Mouse (Mus musculus): ENCODE data around the gene Ppp4r1. TPM values are rescaled to one million over a fixed set of nuclear protein-coding genes. Genes with fewer than 3 reads are reported as not detected.

Gene Ppp4r1
- polyA plus RNA-seq, 1 experiment from 2014 or later, result 29.9 TPM

DNA sequence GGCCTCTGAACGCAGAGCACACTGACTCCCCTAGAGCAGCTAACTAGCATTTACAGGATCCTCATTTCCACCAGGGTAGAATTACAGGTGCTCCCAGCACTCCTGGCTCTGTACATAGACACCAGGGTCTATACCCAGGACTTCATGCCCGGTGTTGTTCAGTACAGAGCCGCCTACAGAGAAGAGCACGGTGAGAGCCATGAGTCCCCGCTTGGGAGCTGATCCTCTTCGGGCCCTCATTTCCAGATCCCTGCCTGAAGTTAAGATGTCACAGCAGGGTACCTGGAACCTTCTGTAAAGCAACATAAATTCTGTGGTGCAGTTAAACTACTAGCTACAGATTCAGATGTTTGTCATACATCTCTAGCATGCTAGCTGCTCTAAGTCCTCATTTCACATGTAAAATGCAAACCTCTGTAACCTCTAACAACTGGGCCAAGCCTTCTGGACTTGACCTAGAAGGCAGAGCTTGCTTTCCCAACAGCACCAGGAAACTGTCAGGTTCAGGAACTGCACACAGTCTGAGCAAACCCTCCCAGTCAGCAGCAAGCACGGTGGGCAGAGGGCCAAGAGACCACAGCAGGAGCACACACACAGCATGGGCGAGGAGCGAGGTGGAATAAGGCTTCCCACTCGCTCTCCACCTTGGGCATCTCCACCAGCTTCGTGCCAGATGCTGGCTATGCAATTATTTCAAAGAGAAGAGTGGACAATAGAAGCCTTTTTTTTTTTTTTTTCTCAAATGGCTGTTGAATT is 65.5 kb downstream of the Ppp4r1 start:
- WGBS, result 80% methylated on average over 11 of the region's 11 CpGs
- no peak overlapping the region for H3K9ac ChIP-seq
- no peaks in the 10 kb centered on the region for H3K9me3 ChIP-seq
- no peak overlapping the region for H3K27ac ChIP-seq
- H3K27me3 ChIP-seq (replicated peaks), result no peaks in the 10 kb centered on the region
- no peak overlapping the region for H3K4me2 ChIP-seq
- no peak overlapping the region for H3K4me3 ChIP-seq (replicated peaks)
- H3K4me1 ChIP-seq, result no peaks in the 10 kb centered on the region
- H3K36me3 ChIP-seq, result peaks cover 27% of the 10 kb centered on the region
- ATAC-seq (ENCODE audit: insufficient read depth, low FRiP score, low read depth), result no peak

DNA sequence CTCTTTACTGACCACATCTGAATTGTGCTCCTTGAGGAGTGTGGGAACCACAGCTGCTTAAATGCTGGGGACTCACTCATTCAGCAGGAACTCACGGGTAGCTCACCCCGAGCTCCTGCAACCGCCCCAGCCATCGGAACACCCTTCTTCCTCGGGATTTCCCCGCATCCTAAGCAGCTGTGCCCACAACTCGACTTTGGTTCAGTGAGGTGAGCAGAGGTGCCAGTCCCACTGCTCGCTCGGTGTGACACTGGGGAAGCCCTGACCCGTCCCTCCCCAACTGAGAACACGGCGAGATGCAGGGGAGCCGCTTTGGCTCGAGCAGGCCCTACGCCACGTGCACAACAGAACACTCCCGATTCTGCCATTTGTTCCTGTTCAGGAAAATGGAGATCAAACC is 68.1 kb downstream of the Ppp4r1 start:
- Histone ChIP-seq H3K36me3 (peaks cover 26% of the 10 kb centered on the region), H3K4me3 (replicated peaks) (no peak overlapping the region), H3K4me2 (no peak overlapping the region), H3K9me3 (no peaks in the 10 kb centered on the region), H3K9ac (no peak overlapping the region), H3K27ac (no peak overlapping the region), H3K4me1 (no peaks in the 10 kb centered on the region), H3K27me3 (replicated peaks) (no peaks in the 10 kb centered on the region)
- WGBS, result 93% methylated on average over 17 of the region's 17 CpGs
- no peak for ATAC-seq (ENCODE audit: insufficient read depth, low FRiP score, low read depth)

DNA sequence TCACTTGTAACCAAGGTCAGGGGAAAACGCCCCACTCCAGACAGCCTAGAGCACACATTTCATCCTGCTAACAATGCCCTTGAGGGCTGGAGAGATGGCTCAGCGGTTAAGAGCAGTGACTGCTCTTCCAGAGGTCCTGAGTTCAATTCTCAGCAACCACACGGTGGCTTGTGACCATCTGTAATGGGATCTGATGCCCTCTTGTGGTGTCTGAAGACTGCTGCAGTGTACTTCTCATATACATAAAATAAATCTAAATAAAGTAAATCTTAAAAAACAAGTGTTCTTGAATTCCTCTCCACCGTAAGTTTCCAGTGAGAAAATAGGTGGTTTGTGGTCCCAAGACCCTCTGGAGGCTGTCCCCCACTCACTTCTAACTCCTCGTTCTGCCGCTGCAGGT is 69.4 kb downstream of the Ppp4r1 start:
- no peak overlapping the region for H3K27ac ChIP-seq
- H3K9ac ChIP-seq, result no peak overlapping the region
- H3K36me3 ChIP-seq, result peaks cover 35% of the 10 kb centered on the region
- H3K4me1 ChIP-seq, result no peaks in the 10 kb centered on the region
- no peaks in the 10 kb centered on the region for H3K27me3 ChIP-seq (replicated peaks)
- H3K9me3 ChIP-seq, result no peaks in the 10 kb centered on the region
- no peak overlapping the region for H3K4me2 ChIP-seq
- H3K4me3 ChIP-seq (replicated peaks), result no peak overlapping the region
- ATAC-seq (ENCODE audit: insufficient read depth, low FRiP score, low read depth), result no peak
- 88% methylated on average over 6 of the region's 6 CpGs for WGBS

DNA sequence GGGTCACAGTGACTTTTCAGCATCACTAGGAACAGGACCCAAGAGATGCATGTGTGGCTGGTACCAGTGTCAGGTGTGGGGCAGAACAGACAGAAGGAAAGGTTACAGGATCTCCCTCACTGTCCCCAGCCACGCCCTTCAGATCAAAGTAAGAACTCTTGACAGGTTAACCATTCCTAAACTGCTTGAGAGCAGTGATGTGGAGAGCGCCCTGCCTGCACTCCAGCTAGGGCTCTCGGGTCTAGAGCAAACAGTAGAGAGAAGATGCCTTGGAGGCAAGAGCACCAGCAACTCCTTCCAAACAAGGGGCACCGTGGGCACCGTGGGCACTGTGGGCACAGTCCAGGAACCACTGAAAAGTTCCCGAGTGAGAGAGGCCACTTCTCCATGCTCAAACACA is 71.0 kb downstream of the Ppp4r1 start:
- H3K27ac ChIP-seq, result no peak overlapping the region
- peaks cover 43% of the 10 kb centered on the region for H3K36me3 ChIP-seq
- H3K4me1 ChIP-seq, result no peaks in the 10 kb centered on the region
- no peaks in the 10 kb centered on the region for H3K9me3 ChIP-seq
- no peaks in the 10 kb centered on the region for H3K27me3 ChIP-seq (replicated peaks)
- no peak overlapping the region for H3K9ac ChIP-seq
- H3K4me3 ChIP-seq (replicated peaks), result no peak overlapping the region
- H3K4me2 ChIP-seq, result no peak overlapping the region
- no peak for ATAC-seq (ENCODE audit: insufficient read depth, low FRiP score, low read depth)
- 86% methylated on average over 6 of the region's 6 CpGs for WGBS

DNA sequence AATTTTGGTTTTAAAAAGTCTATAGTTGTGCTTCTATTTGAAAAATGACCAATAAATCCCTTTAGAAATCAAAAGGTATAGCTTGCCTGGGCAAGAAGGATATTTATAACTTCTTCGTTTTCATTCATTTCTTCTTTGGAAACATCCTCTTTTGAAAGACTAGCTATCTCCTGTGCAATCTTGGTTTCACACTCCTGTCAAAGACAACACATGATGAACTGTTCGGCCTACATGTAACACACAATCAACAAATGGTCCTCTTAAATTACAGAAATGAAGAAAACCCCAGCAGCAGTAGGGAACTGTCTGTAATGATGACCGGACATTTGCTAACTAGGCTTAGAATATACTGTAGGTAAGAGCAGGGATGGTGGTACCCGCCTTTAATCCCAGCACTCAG is 71.6 kb downstream of the Ppp4r1 start:
- Histone ChIP-seq H3K4me2 (no peak overlapping the region), H3K9ac (no peak overlapping the region), H3K27me3 (replicated peaks) (no peaks in the 10 kb centered on the region), H3K27ac (no peak overlapping the region), H3K4me1 (no peaks in the 10 kb centered on the region), H3K4me3 (replicated peaks) (no peak overlapping the region), H3K9me3 (no peaks in the 10 kb centered on the region), H3K36me3 (peaks cover 43% of the 10 kb centered on the region)
- ATAC-seq (ENCODE audit: insufficient read depth, low FRiP score, low read depth), result no peak
- 92% methylated on average over 4 of the region's 4 CpGs for WGBS

DNA sequence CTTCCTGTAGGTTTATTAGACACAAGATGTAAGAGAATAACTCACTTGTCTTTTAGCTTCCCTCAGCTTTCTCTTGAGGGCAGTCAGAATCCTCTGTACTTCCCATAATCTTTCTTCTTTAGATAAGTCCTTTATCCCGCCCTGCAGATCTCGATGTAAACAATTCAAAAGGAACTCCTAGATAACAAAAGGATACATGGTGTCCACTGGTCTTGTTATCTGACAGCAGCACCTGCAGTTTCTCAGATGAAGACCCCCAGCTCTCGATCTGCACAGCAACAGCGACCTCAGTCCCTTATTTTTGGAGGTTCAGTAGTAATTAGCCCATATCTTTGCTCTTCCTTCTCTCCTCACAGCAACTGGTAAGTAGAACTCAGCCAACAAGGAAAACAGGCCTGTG is 75.2 kb downstream of the Ppp4r1 start:
- Histone ChIP-seq H3K4me1 (no peaks in the 10 kb centered on the region), H3K9me3 (no peaks in the 10 kb centered on the region), H3K9ac (no peak overlapping the region), H3K27ac (no peak overlapping the region), H3K27me3 (replicated peaks) (no peaks in the 10 kb centered on the region), H3K4me2 (no peak overlapping the region), H3K36me3 (peaks cover 38% of the 10 kb centered on the region; the same call in 1 of the 2 replicates), H3K4me3 (replicated peaks) (no peak overlapping the region)
- 36% methylated on average over 4 of the region's 4 CpGs for WGBS
- ATAC-seq (ENCODE audit: insufficient read depth, low FRiP score, low read depth), result no peak

DNA sequence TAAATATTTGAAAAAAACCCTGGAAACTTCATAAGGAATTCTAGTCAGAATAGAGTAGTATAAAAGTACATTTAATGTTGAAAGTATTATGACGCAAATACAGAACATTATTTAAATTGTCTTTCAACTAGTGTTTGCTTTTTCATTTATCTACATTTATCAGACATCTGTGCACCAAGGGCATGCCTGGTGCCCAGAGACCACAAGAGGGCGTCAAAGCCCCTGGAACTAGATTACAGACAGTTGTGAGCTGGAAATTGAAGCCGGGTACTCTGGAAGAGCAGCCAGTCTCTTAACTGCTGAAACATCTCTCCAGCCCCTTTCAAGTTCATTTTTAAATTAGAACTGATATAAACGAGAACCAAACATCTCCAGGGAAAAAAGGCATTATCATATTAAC is 80.2 kb downstream of the Ppp4r1 start:
- Histone ChIP-seq H3K27ac (no peak overlapping the region), H3K9ac (no peak overlapping the region), H3K4me1 (peaks cover 3% of the 10 kb centered on the region; the same call in 1 of the 2 replicates), H3K9me3 (no peaks in the 10 kb centered on the region), H3K27me3 (replicated peaks) (no peaks in the 10 kb centered on the region), H3K36me3 (peaks cover 24% of the 10 kb centered on the region), H3K4me3 (replicated peaks) (no peak overlapping the region), H3K4me2 (no peak overlapping the region)
- no peak for ATAC-seq (ENCODE audit: insufficient read depth, low FRiP score, low read depth)
- 51% methylated on average over 4 of the region's 4 CpGs for WGBS

DNA sequence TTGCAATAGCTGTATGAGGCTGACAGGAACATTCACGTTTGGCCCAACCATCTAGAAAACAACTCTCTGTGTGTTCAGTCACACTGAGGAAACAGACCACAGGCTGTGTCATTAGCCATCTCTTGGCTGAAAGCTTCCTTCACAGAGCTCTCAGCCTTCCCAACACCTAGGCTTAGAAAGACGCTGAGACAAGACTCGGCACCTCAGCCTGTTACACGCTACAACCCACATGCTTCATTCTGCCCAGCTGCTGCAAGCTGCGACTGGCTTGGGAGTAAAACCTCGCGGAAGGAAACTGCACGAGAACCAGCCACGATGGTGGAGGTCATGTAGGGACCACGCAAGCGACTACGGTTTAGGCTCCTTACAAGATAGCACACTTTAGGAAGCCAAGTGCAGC is 81.5 kb downstream of the Ppp4r1 start:
- no peaks in the 10 kb centered on the region for H3K27me3 ChIP-seq (replicated peaks)
- no peak overlapping the region for H3K4me3 ChIP-seq (replicated peaks)
- no peak overlapping the region for H3K4me2 ChIP-seq
- peaks cover 3% of the 10 kb centered on the region; the same call in 1 of the 2 replicates for H3K4me1 ChIP-seq
- H3K27ac ChIP-seq, result no peak overlapping the region
- no peak overlapping the region for H3K9ac ChIP-seq
- 93% methylated on average over 12 of the region's 12 CpGs for WGBS
- ATAC-seq (ENCODE audit: insufficient read depth, low FRiP score, low read depth), result no peak
- H3K9me3 ChIP-seq, result no peaks in the 10 kb centered on the region
- peaks cover 17% of the 10 kb centered on the region; the same call in 1 of the 2 replicates for H3K36me3 ChIP-seq

DNA sequence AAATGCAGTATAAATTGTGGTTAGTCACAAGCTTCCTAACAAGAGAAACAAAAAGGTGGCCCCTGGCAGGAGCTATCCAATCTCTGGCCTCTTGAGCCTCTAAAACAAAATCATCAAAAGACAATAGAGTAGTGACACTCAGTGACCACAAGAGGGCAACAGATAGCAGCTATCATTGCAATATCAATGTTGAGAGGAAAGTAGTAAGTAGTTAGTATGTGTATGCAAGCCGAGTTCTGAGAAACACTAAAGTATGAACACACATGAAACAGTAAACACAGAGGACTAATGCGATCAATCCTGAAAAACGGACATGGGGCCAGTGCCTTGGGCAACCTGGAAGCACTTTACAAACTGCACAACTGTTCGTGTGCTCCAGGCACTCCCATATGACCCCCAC is 82.4 kb downstream of the Ppp4r1 start:
- no peak for ATAC-seq (ENCODE audit: insufficient read depth, low FRiP score, low read depth)
- H3K9ac ChIP-seq, result no peak overlapping the region
- H3K36me3 ChIP-seq, result peaks cover 12% of the 10 kb centered on the region; the same call in 1 of the 2 replicates
- H3K4me3 ChIP-seq (replicated peaks), result no peak overlapping the region
- H3K27me3 ChIP-seq (replicated peaks), result no peaks in the 10 kb centered on the region
- peaks cover 3% of the 10 kb centered on the region; the same call in 1 of the 2 replicates for H3K4me1 ChIP-seq
- 29% methylated on average over 4 of the region's 4 CpGs for WGBS
- no peak overlapping the region for H3K27ac ChIP-seq
- H3K9me3 ChIP-seq, result no peaks in the 10 kb centered on the region
- no peak overlapping the region for H3K4me2 ChIP-seq

DNA sequence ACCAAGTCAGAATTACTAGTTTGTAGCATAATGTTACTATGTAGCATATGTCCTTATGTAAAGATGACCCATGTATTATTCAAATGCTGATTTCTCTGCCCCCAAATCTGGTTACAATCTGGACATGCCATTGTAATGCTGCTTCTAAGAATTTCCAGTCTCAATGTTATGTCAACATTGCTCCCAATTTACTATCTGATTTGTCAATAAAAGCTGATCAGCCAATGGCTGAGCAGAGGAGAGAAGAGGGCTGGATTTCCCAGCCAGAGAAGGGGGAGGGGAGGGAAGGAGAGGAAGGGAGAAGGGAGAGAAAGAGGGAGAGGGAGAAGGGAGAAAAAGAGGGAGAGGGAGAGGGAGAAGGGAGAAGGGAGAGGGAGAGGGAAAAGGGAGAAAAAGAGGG is 82.9 kb downstream of the Ppp4r1 start:
- Histone ChIP-seq H3K36me3 (peaks cover 12% of the 10 kb centered on the region; the same call in 1 of the 2 replicates), H3K4me1 (peaks cover 3% of the 10 kb centered on the region; the same call in 1 of the 2 replicates), H3K27me3 (replicated peaks) (no peaks in the 10 kb centered on the region), H3K9ac (no peak overlapping the region), H3K4me2 (no peak overlapping the region), H3K9me3 (no peaks in the 10 kb centered on the region), H3K4me3 (replicated peaks) (no peak overlapping the region), H3K27ac (no peak overlapping the region)
- no peak for ATAC-seq (ENCODE audit: insufficient read depth, low FRiP score, low read depth)

DNA sequence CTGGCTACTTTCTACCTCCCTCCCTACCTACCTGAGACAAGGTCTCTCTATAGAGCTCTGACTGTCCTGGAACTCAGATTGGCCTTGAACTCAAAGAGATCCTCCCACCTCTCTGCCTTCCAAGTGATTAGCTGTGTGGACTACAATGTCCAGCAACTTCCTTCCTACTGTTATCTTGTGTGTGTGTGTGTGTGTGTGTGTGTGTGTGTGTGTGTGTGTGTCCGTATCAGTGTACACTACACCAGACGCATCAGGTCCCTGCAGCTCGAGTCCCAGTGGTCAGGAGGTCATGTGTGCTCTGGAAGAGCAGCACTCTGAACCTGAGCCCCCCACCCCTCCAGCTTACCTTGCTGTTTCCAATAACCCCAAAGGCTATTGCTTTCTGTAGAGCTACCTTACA is 83.8 kb downstream of the Ppp4r1 start:
- Histone ChIP-seq H3K27ac (no peak overlapping the region), H3K27me3 (replicated peaks) (no peaks in the 10 kb centered on the region), H3K9ac (no peak overlapping the region), H3K36me3 (peaks cover 12% of the 10 kb centered on the region; the same call in 1 of the 2 replicates), H3K4me2 (no peak overlapping the region), H3K4me1 (peaks cover 3% of the 10 kb centered on the region; the same call in 1 of the 2 replicates), H3K4me3 (replicated peaks) (no peak overlapping the region), H3K9me3 (no peaks in the 10 kb centered on the region)
- WGBS, result 50% methylated on average over 3 of the region's 3 CpGs
- no peak for ATAC-seq (ENCODE audit: insufficient read depth, low FRiP score, low read depth)

DNA sequence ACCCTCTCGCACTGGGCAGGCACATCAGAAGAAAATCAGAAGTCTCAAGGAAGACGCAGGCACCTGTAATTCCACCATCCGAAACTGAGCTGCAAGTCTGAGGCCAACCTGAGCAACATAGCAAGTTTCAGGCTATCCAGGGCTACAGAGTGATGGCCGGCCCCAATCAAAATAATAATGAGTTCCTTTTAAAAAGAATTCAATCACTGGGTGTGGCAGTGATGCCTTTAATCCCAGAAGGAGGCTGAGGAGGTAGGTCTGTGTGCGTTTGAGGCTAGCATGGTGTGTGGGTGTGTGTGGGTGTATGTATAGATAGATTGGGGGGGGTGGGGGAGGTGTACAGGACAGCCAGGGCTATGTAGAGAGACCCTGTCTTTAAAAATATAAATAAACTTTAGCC is 85.6 kb downstream of the Ppp4r1 start:
- Histone ChIP-seq H3K36me3 (peaks cover 12% of the 10 kb centered on the region; the same call in 1 of the 2 replicates), H3K4me1 (peaks cover 13% of the 10 kb centered on the region; the same call in 1 of the 2 replicates), H3K27ac (no peak overlapping the region), H3K4me3 (replicated peaks) (no peak overlapping the region), H3K9me3 (no peaks in the 10 kb centered on the region), H3K9ac (no peak overlapping the region), H3K27me3 (replicated peaks) (no peaks in the 10 kb centered on the region), H3K4me2 (no peak overlapping the region)
- WGBS, result 85% methylated on average over 5 of the region's 5 CpGs
- ATAC-seq (ENCODE audit: insufficient read depth, low FRiP score, low read depth), result no peak

All from stomach, embryonic 15.5 days (tissue).